Mouse (Mus musculus): ENCODE measurements around the gene Ttc28. TPM values are rescaled to one million over a fixed set of nuclear protein-coding genes. Genes with fewer than 3 reads are reported as not detected.
"Not testable (repeated sequence)": the region's sequence is repeated elsewhere in the genome, so short reads cannot be mapped to it uniquely, and the experiment has no call there.

The Ttc28 gene
- 10 to 100 TPM in 3 of 4 experiments, 1 to 10 TPM in 1; 9.6 to 13.2 (median 11.1) TPM for total RNA-seq (2022)

- peak; percentile 72 for DNase-seq (ENCODE audit: low spot score in 2 of 2)
Measured at GRCm38 (mm10) chr5:110879584-110880374, at the start of gene Ttc28. Ttc28 (plus strand) TSS chr5:110879803.

GRCm38 (mm10) chr5:110831036-110831720 lies 48.4 kb upstream of the Ttc28 start:
- DNase-seq (ENCODE audit: low spot score in 2 of 2), result no peak

- DNase-seq (ENCODE audit: low spot score in 2 of 2), result peak in 1 of 2 experiments; percentile 12
Measured at GRCm38 (mm10) chr5:110835959-110836358, 43.6 kb upstream of the Ttc28 start.

GRCm38 (mm10) chr5:110838016-110838415 lies 41.6 kb upstream of the Ttc28 start:
- DNase-seq (ENCODE audit: low spot score in 2 of 2), result not testable (repeated sequence)

- no peak for DNase-seq (ENCODE audit: low spot score in 2 of 2)
Measured at GRCm38 (mm10) chr5:110839038-110839677, 40.4 kb upstream of the Ttc28 start.

GRCm38 (mm10) chr5:110839678-110840365 lies 39.8 kb upstream of the Ttc28 start, which contains the start of the genes Hscb and Chek2:
Hscb (minus strand) TSS chr5:110839777.
Chek2 (plus strand) TSS chr5:110839979.
- peak; percentile 95 to 98 for DNase-seq (ENCODE audit: low spot score in 2 of 2)

GRCm38 (mm10) chr5:110840465-110840864 lies 39.1 kb upstream of the Ttc28 start:
- DNase-seq (ENCODE audit: low spot score in 2 of 2), result no peak

- DNase-seq (ENCODE audit: low spot score in 2 of 2), result no peak
Measured at GRCm38 (mm10) chr5:110841046-110841862, 38.3 kb upstream of the Ttc28 start.

GRCm38 (mm10) chr5:110852990-110853389 lies 26.6 kb upstream of the Ttc28 start:
- DNase-seq (ENCODE audit: low spot score in 2 of 2), result no peak

- no peak for DNase-seq (ENCODE audit: low spot score in 2 of 2)
Measured at GRCm38 (mm10) chr5:110857091-110857490, 22.5 kb upstream of the Ttc28 start.

GRCm38 (mm10) chr5:110859013-110859650 lies 20.5 kb upstream of the Ttc28 start:
- no peak for DNase-seq (ENCODE audit: low spot score in 2 of 2)

- no peak for DNase-seq (ENCODE audit: low spot score in 2 of 2)
Measured at GRCm38 (mm10) chr5:110860445-110860844, 19.2 kb upstream of the Ttc28 start.

GRCm38 (mm10) chr5:110868460-110868859 lies 11.1 kb upstream of the Ttc28 start:
- DNase-seq (ENCODE audit: low spot score in 2 of 2), result no peak

GRCm38 (mm10) chr5:110869242-110869669 lies 10.3 kb upstream of the Ttc28 start:
- no peak for DNase-seq (ENCODE audit: low spot score in 2 of 2)

- DNase-seq (ENCODE audit: low spot score in 2 of 2), result no peak
Measured at GRCm38 (mm10) chr5:110873160-110873559, 6.4 kb upstream of the Ttc28 start.

GRCm38 (mm10) chr5:110874711-110875110 lies 4.9 kb upstream of the Ttc28 start:
- DNase-seq (ENCODE audit: low spot score in 2 of 2), result no peak

- DNase-seq (ENCODE audit: low spot score in 2 of 2), result no peak
Measured at GRCm38 (mm10) chr5:110875286-110875685, 4.3 kb upstream of the Ttc28 start.

- no peak for DNase-seq (ENCODE audit: low spot score in 2 of 2)
Measured at GRCm38 (mm10) chr5:110877666-110878505, 1.7 kb upstream of the Ttc28 start.

- DNase-seq (ENCODE audit: low spot score in 2 of 2), result not testable (repeated sequence)
Measured at GRCm38 (mm10) chr5:110878526-110878925, 1.1 kb upstream of the Ttc28 start.

Data from left cerebral cortex, adult 8-10 months (tissue).